Mouse (Mus musculus): ENCODE measurements at regions not wholly inside any gene's neighbourhood (a gene's known extent, or its start where the extent isn't known, plus 50 kb on each side); places are given as distances from the start of the nearest gene placed in this dataset.

DNA sequence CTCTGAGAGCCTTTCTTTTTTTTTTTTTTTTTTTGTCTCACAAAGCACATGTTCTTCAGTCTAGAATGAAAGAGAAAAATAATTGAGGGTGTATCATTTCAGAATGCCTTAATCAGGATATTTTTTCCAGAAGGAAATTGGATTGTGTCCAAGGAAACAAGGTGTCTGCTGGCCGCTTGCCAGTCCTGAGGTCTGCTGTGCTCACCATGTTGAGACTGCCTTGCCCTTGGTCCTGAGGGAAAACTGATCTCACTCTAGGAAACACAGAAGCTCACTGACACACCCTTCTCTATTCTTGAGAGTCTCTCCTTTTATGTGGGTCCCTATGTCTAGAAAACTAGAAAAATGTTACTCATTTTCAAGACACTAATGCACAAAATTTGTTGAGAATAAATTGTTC, 1321.4 kb downstream of the Zfp704 start:
- in situ Hi-C loops (cut with MboI; ENCODE audit: low pct_ligation_motif_present, low pct_unique_long_range_greater_than_20kb, low sequenced_read_pairs) (no loop called here), dilution Hi-C loops (cut with MboI; ENCODE audit: extremely low pct_ligation_motif_present, extremely low pct_unique_long_range_greater_than_20kb, low sequenced_read_pairs) (no loop called here)
- Histone ChIP-seq H3K4me2 (ENCODE audit: insufficient read depth, low read depth, poor library complexity, severe bottlenecking) (no peak overlapping the region), H3K9me3 (replicated peaks; ENCODE audit: low read length) (peaks cover 52% of the 10 kb centered on the region), H3K27ac (ENCODE audit: insufficient read depth, low read depth) (no peak overlapping the region), H3K4me3 (replicated peaks in 1 of 3; ENCODE audit: low read depth in 2 of 3, low read length in 2 of 3, poor library complexity in 1 of 3) (no peak overlapping the region), H3K4me1 (ENCODE audit: control insufficient read depth in 1 of 2, insufficient read depth in 2 of 2) (no peaks in the 10 kb centered on the region), H3K27me3 (replicated peaks) (no peaks in the 10 kb centered on the region), H3K9ac (ENCODE audit: insufficient read depth, low read depth) (no peak overlapping the region), H3K79me2 (replicated peaks; ENCODE audit: control insufficient read depth, extremely low read depth, insufficient read depth, poor library complexity, severe bottlenecking) (no peaks in the 10 kb centered on the region), H3K36me3 (replicated peaks in 1 of 2; ENCODE audit: control insufficient read depth in 1 of 2, insufficient read depth in 1 of 2, low read length in 1 of 2) (no peaks in the 10 kb centered on the region)
- DNase-seq (ENCODE audit: extremely low read depth): no peak
- TF ChIP-seq ELF1 (IDR thresholded peaks at IDR 0.05; ENCODE audit: low read depth, low read length) (no peak), BHLHE40 (IDR thresholded peaks at IDR 0.05; ENCODE audit: low read depth, low read length) (no peak), USF1 (IDR thresholded peaks at IDR 0.05; ENCODE audit: low read depth, low read length) (no peak), ZC3H11A (IDR thresholded peaks at IDR 0.05; ENCODE audit: low read depth, low read length) (no peak), CHD1 (IDR thresholded peaks at IDR 0.05; ENCODE audit: low read depth, low read length) (no peak), ZKSCAN1 (IDR thresholded peaks at IDR 0.05; ENCODE audit: borderline replicate concordance, low read depth, low read length) (no peak), ZMIZ1 (IDR thresholded peaks at IDR 0.05; ENCODE audit: low read depth, low read length) (no peak), KAT2A (IDR thresholded peaks at IDR 0.05; ENCODE audit: insufficient replicate concordance, low read length) (no peak), UBTF (IDR thresholded peaks at IDR 0.05; ENCODE audit: low read depth, low read length) (no peak)

DNA sequence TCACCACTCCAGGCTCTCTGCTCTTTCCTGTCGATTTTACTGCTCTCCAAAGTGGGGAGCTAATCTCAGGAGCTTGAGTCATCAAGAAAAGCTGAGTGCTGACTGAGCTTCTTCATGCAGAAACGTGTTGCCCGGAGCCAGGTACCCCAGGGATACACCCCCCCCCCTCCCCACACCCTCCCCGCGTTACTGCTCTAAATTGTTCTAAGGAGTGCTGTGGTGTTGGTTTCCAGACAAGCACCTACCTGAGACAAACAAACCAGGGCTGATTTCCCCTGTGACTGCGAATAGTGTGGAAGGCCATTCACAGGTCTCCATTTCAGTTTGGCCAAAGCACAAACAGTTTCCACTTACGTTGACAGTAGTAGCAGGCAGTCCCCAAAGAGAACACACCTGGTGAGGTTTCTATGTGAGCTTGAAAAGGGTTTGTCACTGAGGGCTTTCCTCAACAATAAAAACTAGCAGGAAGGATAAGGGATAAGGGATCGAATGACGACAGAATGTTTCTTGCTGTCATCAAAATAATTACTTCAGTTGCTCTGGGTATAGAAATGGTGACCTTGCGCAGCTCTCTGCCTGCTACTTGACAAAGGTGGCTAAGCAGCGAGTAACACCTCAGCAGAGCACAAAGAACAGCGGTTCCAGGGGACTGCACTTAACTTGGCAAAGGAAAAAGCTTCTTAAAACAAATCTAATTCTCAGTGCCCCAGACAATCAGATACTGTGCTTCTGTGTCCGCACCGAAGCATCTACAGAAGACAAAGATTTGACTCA, 1325.0 kb downstream of the Zfp704 start:
- no peak for DNase-seq (ENCODE audit: extremely low read depth)
- no peaks in the 10 kb centered on the region for H3K27me3 ChIP-seq (replicated peaks)
- no peak for TF ChIP-seq TCF12 (IDR thresholded peaks at IDR 0.05; ENCODE audit: low read depth, low read length)
- TF ChIP-seq KAT2A (IDR thresholded peaks at IDR 0.05; ENCODE audit: insufficient replicate concordance, low read length): no peak
- TF ChIP-seq USF1 (IDR thresholded peaks at IDR 0.05; ENCODE audit: low read depth, low read length): no peak
- no peak for TF ChIP-seq SMC3 (IDR thresholded peaks at IDR 0.05; ENCODE audit: low read depth, low read length)
- no peak for TF ChIP-seq NELFE (IDR thresholded peaks at IDR 0.05; ENCODE audit: low read depth, low read length)
- no peak for TF ChIP-seq E2F4 (IDR thresholded peaks at IDR 0.05; ENCODE audit: insufficient replicate concordance, low read depth, low read length)
- no peak for TF ChIP-seq SIN3A (IDR thresholded peaks at IDR 0.05; ENCODE audit: low read length)
- TF ChIP-seq UBTF (IDR thresholded peaks at IDR 0.05; ENCODE audit: low read depth, low read length): no peak
- TF ChIP-seq MAZ (IDR thresholded peaks at IDR 0.05; ENCODE audit: low read depth, low read length): no peak
- no peak for TF ChIP-seq NRF1 (IDR thresholded peaks at IDR 0.05; ENCODE audit: low read depth, low read length)
- TF ChIP-seq RCOR1 (conservative IDR thresholded peaks at IDR 0.05; ENCODE audit: low read depth, low read length): no peak
- no peak for TF ChIP-seq POLR2A (IDR thresholded peaks at IDR 0.05; ENCODE audit: low read depth, low read length)
- TF ChIP-seq CHD1 (IDR thresholded peaks at IDR 0.05; ENCODE audit: low read depth, low read length): no peak
- no peak overlapping the region for H3K27ac ChIP-seq (ENCODE audit: insufficient read depth, low read depth)
- H3K9me3 ChIP-seq (replicated peaks; ENCODE audit: low read length): peaks cover 45% of the 10 kb centered on the region
- no peaks in the 10 kb centered on the region for H3K79me2 ChIP-seq (replicated peaks; ENCODE audit: control insufficient read depth, extremely low read depth, insufficient read depth, poor library complexity, severe bottlenecking)
- in situ Hi-C loops (cut with MboI; ENCODE audit: low pct_ligation_motif_present, low pct_unique_long_range_greater_than_20kb, low sequenced_read_pairs): no loop called here
- dilution Hi-C loops (cut with MboI; ENCODE audit: extremely low pct_ligation_motif_present, extremely low pct_unique_long_range_greater_than_20kb, low sequenced_read_pairs): no loop called here
- H3K4me1 ChIP-seq (ENCODE audit: control insufficient read depth in 1 of 2, insufficient read depth in 2 of 2): no peaks in the 10 kb centered on the region
- no peak overlapping the region for H3K9ac ChIP-seq (ENCODE audit: insufficient read depth, low read depth)
- no peak overlapping the region for H3K4me2 ChIP-seq (ENCODE audit: insufficient read depth, low read depth, poor library complexity, severe bottlenecking)
- H3K4me3 ChIP-seq (replicated peaks in 1 of 3; ENCODE audit: low read depth in 2 of 3, low read length in 2 of 3, poor library complexity in 1 of 3): no peak overlapping the region
- no peaks in the 10 kb centered on the region for H3K36me3 ChIP-seq (replicated peaks in 1 of 2; ENCODE audit: control insufficient read depth in 1 of 2, insufficient read depth in 1 of 2, low read length in 1 of 2)

Measured in CH12.LX (cell line).